Mouse (Mus musculus) gonadal fat pad, adult 2 months (tissue): ENCODE results near the gene En1. TPM values are rescaled to one million over a fixed set of nuclear protein-coding genes. Genes with fewer than 3 reads are reported as not detected.

ENCODE experiments used
- DNase-seq: peaks from one replicate; pipeline ENCODE4 v3.0.0-alpha.2; 2012; ENCODE audit warnings: low read depth
- polyA plus RNA-seq: library from polyadenylated mRNA; depleted of rRNA; stranded (reverse); fragments of >200 nt; gene quantifications from 2 replicates; pipeline ENCODE4 v1.2.3, GENCODE M21; 2012; rRNA removed

En1 gene
- polyA plus RNA-seq, 1 experiment: not detected

DNA sequence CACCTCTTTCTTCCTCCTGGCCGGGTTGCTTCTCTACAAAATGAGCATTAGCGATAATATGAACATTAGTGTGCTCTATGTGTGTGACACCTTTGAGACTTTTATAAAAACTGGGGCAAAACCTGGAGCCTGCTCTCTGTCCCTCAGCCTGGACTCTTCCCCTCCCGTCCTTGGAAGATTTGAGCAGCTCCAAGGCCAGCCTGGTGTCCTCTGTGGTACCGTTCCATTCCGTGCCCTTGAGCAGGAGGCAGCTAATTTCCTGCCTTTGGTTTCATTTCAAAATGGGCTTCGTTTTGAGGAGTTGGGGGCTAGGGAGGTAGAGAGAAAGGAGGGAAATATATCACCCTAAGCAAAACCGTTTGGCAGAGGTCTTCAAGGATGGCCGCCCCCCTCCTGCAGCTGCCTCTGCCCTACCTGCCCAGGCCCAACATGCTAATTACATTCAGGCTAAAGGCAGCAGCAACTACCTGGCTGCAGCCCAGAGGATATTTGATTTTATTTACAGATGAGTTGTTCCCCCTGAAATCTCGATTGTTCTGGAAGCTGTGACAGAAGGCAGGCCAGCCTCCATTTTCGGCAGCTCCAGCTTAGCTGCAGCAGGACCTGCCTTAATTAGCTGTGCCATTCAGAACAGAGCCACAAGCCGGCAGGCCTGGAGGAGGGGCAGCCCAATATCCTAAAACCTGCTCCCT is 24.9 kb downstream of the En1 start:
- no peak for DNase-seq

DNA sequence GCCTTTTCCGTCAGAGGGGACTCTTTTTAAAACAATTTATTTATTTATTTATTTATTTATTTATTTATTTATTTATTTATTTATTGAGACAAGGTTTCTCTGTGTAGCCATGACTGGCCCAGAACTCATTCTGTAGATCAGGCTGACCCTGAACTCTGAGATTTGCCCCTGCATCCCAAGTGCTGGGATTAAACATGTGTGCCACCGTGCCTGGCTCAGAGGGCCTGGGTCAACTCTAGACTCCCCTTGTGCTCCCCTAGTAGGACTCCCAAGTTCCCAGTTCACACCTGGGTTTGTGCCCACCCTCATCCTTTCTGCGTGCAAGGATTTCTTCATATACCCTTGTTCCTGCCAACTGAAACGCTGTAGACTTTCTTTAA is 25.4 kb downstream of the En1 start:
- DNase-seq: no peak

DNA sequence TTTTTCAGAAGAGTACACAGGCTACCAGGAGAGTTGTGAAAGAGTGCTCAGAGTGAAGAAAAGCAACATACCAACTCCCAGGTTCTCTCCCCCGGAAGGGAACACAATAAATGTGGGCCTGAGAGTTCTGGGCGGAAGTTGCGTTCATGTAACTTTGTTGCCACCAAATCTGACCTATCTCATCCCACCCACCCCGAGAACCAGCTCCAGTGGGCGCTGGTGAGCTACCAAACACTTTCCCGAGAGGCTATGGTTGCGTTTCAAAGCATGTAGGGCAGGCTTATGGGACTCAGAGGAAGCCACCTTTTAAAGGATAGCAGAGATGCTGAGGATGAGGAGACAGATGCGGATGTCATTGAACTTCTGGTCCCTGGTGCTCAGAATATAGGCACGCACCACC is 26.6 kb downstream of the En1 start:
- DNase-seq: no peak

DNA sequence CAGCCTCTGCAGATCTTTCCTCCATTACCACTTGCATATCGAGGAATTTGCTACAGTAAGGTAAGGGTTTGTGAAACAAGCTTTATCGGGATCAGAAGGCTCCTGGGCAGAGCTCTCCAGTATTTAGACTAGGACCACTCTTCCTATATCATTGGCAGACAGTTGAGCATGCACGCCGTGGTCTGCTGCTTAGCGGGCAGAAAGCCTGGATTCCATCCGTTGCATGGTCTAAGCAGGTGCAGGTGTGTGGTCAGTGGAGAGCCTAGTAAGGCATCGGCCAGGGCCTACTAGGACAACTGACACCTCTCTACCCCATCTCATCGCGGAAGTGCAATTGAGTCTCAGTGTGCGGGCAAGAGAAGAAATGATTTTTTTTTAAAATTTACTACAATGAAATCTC is 41.2 kb downstream of the En1 start:
- no peak for DNase-seq

DNA sequence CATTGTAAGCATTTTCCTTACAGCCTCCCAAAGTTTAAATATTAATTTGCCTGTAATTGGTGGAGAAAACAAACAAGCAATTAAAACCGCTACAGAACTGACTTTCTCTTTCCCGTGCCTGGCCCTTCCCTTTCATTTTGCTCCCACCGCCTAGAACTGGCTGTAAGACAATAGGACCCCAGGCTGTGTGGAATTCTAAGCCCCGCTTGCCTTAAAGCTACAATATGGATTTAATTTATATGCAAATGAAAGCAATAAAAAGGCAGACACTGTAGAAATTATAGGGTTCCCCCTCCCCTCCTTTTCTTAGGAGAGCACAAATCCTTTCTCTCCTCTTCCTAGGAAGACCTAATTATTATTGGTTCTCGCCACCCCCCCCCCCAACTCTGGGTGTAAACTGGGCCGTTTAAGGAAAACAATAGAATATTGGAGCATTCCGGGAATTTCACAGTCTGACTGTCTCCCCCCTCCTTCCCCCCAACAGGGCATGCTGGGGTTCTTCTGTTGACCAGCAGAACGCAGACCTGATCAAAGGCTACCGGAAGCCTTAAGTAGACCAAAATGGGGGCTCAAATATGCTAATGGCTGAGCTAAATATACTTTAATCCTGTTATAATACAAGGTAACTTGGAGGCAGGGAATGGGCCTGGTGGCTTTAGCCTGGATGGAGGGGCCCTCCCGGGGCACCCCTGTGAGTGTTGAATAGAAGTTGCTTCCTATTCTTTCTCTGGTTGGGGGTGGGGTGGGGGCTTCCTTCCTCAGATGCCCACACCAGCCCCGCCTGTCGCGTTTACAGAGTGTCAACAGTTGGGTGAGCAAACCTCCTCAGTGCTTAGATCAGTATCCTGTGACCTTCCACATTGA is 41.9 kb downstream of the En1 start:
- DNase-seq: no peak

DNA sequence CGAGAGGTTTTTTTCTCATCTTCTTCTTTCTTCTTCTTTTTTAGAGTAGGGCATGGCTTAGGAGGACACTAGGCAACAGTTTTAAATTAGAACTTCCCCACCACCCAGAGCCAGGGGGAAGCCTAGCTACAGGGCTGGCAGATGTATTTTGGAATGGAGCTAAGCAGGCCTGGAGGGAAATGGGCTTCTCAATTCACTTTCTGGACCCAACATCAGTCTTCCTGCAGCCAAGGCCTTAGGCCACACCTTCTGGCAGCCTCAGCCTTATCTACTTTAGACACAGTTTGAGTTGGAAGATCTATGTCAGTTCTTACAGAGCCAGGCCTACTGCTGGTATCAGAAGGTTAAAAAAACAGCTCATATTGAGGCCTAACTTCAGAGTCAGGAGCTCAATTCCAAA is 42.5 kb downstream of the En1 start:
- no peak for DNase-seq

DNA sequence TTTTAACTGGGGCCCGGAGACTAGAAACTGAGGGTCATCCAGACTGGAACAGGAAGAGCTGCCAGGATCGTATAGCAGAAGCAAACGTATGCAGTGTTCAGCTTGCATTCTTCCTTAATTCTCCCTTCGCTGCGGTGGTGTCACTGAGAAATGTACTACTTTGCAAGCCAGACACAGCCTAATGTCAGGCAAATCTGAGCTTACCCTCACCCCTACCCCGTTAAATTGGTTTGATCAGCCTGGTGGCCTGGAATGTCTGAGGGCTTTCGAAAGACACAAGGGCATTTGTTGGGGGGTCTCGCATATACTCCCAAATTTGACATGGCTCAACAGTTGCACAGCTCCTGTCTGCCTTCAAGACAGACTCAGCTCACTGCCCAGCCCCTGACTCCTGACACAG is 47.9 kb downstream of the En1 start:
- no peak for DNase-seq

DNA sequence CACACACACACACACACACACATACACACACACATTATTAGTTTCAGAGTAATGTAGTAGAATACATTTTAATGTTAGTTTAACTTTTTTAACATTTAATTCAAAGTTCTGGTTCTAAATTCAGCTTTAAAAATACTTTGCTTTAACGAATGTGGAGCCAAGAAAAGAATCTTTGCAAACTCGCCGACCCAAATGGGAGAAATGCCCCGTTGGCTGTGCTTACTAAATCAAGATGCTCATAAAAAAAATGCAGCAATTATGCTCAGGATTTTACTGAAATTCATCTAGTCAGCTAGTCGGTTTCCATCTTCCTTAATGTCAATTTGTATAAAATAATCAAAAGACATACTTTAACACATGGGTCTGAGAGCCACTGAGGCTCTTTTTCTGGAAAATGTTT is 49.8 kb downstream of the En1 start:
- no peak for DNase-seq

DNA sequence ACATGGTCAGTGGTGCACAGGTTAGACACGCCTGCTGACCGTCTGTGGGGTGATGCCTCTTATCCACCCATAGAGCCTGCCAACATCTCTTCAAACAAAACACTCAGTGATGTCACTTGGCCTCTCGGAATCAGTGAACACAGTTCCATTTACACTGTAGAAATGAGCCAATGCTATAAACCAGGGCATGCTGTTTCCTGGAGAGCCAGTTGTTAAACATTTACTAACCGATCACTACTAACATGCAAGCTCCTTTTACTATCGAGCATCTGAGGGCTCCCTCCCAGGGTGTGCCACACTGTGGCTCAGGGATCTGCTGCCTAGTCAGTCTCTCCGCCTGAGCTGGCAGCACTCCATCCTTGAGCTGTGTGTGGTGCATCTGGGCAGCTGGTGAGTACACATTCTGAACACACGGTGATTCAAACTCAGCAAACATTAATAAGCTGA is 52.8 kb downstream of the En1 start:
- DNase-seq: no peak

Other genes starting within 250 kb of the En1 start
- 0.45 and 0.72 TPM in 2 replicates for gene Marco, start 97.4 kb upstream of the En1 start, polyA plus RNA-seq